Mouse (Mus musculus) spleen, adult 18-20 months (tissue): ENCODE data around the gene March1.

ENCODE experiments used
- DNase-seq, 2 experiments: peaks; one replicate each; pipeline ENCODE4 v3.0.0; 2022; ENCODE audit warnings: mixed read lengths in 2 of 2

The March1 gene

DNA sequence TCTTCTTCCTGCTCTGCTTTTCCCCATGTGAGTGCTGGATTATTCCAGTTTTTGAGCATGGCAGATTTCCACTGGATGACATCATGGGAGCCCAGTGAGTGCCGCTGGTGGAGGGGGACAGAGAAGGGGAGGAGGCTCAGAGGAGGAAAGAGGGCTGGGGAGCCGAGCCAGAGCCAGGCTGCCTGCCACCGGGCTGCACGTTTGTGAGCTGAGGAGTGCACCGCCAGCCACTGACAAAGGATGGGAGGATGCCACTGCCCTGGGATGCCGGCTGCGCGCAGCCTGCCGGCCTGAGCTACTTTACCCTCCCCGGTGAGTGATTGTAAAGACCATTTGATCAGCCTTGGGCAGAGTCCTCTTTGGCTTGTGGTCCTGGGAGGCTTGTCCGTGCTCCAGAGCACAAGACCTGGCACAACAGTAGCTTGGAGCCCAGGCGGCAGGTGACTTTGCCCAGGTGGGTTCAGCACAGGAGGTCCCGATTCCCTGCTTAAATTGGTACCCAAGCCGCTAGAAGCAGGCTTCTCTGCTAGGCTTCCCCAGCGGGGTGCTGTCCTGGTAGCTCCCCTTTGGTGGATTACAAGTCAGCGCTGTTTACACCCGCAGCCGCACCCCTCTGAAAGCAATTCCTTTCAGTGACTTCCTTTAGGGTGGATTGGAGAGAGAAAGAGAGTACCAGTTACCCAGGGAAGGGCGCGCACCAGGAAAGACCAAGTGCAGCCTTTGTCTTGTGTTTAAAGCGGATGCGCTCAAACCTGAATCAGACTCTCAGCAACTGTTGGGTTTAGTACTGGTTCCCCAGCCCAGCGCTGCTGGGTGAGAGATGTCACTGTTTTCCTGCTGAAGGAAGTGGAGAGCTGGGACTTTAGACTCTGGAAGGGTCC is at the start of gene March1:
Gene March1, plus strand, starts transcription at position 30 of the 881 bp plus-strand sequence.
- no peak for DNase-seq

DNA sequence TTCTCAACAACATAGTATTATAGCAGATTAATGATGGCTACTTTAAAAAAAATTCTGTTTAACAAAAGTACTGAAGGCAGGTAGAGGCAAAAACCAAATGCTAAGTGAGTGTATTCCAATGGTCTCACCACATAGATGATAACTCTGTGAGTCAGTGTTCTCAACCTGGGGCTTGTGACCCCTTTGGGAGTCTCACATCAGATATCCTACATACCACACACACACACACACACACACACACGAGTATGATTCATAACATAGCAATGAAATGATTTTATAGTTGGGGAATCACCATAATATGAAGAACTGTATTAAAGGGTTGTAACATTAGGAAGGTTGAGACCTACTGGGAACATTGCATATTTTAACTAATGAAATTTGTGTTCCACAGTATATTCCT is 30.8 kb upstream of the March1 start:
- DNase-seq = no peak

- DNase-seq = no peak
These were observed 14.5 kb upstream of the March1 start for GRCm38 (mm10) chr8:65603241-65603640.

- DNase-seq = no peak
These were observed 8.2 kb upstream of the March1 start for GRCm38 (mm10) chr8:65609509-65609908.

GRCm38 (mm10) chr8:65618966-65619365 is 1.3 kb downstream of the March1 start:
- DNase-seq = no peak

GRCm38 (mm10) chr8:65644931-65645330 is 27.2 kb downstream of the March1 start:
- DNase-seq = no peak

- no peak for DNase-seq
These were observed 27.8 kb downstream of the March1 start for GRCm38 (mm10) chr8:65645502-65645901.

GRCm38 (mm10) chr8:65645945-65646344 is 28.2 kb downstream of the March1 start:
- DNase-seq = no peak

DNA sequence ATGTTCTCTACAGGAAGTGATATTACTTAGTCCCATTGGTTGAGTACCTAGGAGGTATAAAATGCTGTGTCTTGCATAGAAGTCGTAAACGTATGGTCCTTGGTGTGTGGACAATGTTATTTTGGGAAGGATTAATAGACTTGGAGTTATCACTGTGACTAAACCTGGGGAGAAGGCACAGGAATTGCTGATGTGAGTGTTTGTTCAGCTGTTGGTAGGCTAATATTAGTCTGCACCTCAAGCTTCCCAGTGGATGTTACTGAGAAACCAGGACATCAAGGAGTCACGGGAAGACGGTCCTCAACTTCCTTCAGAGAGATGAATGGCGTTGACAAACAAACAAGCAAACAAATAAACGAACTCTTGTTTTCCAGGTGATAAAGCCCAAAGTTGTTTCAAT is 38.2 kb downstream of the March1 start:
- DNase-seq = no peak

- no peak for DNase-seq
These were observed 44.2 kb downstream of the March1 start for GRCm38 (mm10) chr8:65661885-65662284.

DNA sequence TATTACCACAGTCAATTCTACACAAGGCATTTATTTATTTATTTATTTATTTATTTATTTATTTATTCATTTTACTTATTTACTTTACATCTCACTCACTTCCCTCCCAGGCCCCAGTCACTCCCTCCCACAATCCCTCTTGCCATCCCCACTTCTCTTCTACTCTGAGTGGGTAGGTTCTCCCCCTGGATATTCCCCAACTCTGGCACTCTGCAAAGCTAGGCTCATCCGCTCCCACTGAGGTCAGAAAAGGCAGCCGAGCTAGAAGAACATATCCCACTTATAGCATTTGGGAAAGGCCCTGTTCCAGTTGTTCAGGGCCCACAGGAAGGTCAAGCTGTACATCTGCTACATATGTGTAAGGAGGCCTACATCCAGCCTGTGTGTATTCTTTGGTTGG is 48.1 kb downstream of the March1 start:
- DNase-seq = no peak

DNA sequence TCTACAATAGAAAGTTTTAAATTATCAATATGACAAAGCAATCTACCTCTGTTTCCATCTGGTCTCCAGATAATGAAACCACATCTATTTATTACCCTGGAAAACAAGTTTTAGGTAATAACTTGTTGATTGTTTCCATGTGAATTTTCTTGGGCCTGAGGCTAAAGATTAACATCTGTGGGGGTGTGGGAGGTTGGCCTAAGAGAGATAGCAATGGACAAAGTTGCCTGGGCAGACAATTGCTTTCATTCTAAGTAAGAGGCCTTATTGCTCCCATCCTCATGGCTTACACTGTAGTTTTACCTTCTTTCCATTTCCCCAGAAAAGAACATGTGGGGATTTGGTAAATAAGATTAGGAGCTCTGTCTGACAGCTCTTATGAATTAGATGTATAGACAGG is 125.4 kb downstream of the March1 start:
- DNase-seq = no peak

DNA sequence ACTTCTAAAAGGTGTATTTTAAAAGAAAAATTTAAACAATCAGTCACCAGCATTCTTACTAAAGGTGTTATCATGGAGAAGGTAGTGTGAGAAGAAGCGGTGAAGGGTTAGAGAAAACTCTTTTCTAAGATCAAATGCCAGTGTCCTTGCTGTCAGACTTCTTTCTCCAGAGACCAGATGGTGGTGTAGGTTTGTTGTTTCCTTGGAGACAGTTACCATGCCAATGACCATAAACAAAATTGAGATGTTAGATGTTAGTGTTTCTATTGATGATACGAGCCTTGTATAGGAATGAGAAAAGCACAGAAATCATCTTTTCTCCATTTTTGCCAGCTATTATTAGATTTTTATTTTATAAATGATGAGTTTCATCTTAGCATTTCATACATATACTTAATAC is 158.1 kb downstream of the March1 start:
- DNase-seq = no peak

GRCm38 (mm10) chr8:65781156-65781555 is 163.5 kb downstream of the March1 start:
- no peak for DNase-seq

DNA sequence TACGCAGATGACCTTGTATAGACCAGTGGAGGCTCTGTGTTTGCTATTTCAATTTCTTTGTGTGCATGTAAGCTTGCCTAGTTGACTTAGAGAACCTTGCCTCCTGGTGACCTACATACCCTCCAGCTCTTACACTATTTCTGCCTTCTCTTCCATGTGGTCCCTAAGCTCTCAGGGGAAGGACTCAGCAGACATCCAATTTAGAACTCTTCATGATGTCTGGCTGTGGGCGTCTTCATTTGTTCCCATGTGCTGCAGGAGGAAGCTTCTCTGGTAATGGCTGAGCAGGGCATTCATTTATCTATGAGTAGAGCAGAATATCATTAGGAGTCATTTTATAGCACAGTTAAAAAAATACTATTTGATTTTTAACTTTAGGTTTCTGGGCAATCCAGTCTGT is 195.3 kb downstream of the March1 start:
- DNase-seq = no peak

DNA sequence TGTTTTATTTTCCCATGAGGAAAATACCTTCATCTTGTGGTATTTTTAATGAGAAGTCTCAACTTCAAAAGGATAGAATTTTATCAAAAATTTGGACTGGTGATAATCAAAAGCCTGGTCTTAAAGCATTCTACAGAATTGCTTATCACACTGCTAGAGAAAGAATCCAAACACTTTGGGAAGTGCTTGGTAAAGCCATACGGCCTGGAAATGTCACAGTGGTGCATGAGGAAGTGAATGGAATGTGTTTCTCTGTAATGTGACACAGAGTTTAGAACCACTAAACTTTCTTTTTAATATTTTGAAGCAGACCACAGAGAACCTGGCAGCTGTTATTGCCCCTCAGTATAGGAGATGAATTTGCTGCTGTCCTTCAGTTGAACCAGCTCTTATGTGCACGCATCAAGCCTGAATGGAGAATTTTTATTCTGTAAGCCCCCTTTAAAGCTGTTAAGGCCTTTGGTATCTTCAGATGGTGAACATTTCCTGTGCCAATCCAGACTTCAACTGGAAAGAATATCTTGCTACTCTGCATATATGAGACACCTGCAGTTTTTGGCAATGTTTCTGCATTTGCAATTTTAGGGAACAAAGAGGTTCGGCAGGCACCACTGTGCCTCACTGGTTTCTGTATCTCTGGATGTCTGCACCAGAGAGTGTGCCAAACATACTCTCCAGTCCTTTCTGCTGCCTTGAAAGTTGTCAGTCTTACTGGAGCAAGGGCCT is 304.8 kb downstream of the March1 start:
- no peak for DNase-seq

- DNase-seq = no peak
These were observed 339.2 kb downstream of the March1 start for GRCm38 (mm10) chr8:65956948-65957347.

DNA sequence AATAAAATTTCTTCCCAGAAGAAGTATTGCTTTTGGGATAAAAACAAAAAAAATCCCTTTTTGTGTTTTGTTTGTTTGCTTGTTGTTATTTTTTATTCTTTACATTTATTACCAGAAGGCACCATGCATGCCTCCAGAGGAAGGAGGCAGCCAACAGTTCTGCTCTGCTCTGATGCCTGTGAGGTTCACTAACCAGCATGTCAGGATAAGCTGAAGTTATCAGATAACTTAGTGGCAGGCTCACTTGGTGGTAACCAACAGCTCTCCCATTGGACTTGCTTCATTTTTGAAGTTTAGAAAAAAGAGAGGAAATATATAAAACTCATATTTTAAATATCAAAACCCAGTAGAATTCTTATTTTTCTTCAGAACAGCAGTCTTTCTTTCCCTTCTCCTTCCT is 339.8 kb downstream of the March1 start:
- no peak for DNase-seq

- DNase-seq = no peak
These were observed 349.0 kb downstream of the March1 start for GRCm38 (mm10) chr8:65966502-65967222.

DNA sequence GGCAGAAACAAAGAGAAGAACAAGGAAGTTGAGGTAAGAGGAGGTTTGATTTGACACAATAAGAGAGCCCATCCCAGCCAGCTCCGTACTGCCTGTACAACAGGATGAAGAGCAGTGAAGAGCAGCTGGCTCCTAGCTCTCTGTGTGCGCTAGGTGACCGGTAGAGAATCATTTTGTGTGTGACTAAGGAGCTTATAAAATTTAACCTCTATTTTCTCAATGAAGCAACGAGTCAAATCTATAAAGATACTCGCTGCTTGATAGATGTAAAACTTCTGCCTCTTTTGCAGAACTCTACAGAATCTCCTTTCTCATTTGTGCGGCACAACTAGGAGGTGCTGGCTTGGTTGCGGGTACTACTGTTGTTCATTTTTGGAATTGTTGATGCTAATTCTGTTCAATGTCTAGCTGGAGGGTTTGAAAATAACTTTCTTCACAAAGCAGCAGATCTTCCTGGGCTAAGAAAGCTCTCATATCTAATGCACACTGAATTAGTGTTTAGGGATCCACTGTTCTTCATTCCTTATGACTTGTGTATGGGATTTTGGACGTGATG is 349.6 kb downstream of the March1 start:
- no peak for DNase-seq

DNA sequence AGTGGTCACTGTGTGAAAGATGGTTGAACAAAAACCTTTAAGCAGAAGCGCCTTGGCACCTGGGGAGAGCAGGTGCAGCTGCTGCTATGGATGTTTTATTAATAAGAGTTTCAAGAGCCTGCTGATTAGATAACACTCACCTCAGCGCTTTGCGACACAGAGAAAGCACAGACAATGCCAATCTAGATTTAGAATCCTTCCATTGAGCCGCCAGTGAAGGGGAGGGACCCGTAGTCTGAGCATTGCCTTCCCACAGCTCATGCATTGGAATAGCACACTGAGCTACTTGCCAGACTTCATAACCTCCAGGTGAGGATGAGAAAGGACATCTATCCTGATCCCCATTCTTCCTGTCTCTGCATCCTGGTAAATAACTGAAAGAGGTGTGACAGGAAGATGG is 359.2 kb downstream of the March1 start:
- no peak for DNase-seq

DNA sequence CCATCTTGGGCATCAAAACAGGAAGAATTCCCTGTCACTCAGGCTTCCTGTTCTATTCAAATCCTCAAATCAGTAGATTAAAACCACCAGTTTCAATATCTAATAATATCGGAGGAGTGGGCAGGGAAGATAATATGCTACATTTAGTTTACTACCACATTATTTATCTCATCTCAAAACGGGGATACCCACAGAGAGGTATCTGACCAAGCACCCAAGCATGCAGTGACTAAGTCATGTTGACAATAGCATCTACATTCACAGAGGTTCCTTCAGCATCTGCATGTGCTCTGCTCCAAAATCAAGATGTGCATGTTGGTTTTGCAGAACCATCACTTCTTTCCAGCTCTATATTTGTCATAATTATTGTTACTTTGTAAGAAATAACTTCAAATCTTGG is 364.3 kb downstream of the March1 start:
- no peak for DNase-seq

DNA sequence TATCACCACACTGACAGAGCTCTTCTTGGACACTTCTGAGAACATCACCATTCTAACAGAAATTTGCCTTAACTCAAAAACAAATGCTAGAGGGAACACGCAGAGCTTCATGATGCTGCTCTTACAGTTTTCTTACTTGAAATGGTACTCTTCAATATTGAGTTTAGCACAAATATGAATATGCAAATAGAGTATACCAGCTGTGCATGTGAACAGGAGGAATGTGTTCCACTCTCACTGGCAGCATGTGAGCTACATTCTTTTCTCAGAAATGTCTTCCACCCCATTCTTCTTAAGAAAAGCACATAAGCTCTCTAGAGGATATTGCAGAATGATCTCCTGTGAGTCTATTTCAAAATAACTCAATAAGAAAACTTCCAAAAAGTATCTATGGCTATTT is 370.0 kb downstream of the March1 start:
- no peak for DNase-seq
